Mouse (Mus musculus): ENCODE measurements around the gene C1qtnf5. TPM values are rescaled to one million over a fixed set of nuclear protein-coding genes. Genes with fewer than 3 reads are reported as not detected.

Gene C1qtnf5
- polyA plus RNA-seq, 1 experiment = 7.0 TPM

- 73% methylated on average over 5 of the region's 5 CpGs for WGBS
- H3K4me1 ChIP-seq (ENCODE audit: control insufficient read depth, insufficient read depth, insufficient read length, low read length) = peaks cover 26% of the 10 kb centered on the region
- H3K27me3 ChIP-seq (ENCODE audit: control insufficient read depth, insufficient read depth, low read length) = peaks cover 32% of the 10 kb centered on the region
- no peaks in the 10 kb centered on the region for H3K36me3 ChIP-seq (ENCODE audit: control insufficient read depth, insufficient read depth, low read length)
- H3K27ac ChIP-seq (ENCODE audit: insufficient read depth, low read depth, low read length) = no peak overlapping the region
- no peak for TF ChIP-seq POLR2A (IDR thresholded peaks at IDR 0.05; ENCODE audit: low read depth, low read length)
- H3K4me3 ChIP-seq (ENCODE audit: low read depth, low read length) = no peak overlapping the region
These were observed 25.2 kb downstream of the C1qtnf5 start for GRCm38 (mm10) chr9:44132200-44132599.

DNA sequence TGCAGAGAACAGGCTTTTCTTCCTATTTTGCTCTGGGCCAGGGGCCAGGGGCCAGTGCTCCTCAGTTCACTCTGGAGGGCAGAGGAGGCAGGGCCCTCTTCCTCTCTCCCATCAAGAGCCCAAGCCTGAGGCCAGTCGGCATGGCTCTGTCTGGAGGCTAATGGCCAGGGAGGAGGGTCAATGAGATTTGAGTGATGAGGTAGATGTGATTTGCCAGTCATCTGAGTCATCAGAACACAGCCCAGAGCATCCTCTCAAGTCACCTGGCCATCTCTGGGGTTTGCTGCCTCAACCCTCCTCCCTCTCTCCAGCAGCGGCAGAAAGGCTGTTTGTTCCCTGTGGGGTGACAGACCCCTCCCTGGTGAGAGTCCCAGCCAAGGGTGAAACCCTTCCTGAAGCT is 26.2 kb downstream of the C1qtnf5 start:
- peak overlapping the region; percentile 74 for H3K27ac ChIP-seq (ENCODE audit: insufficient read depth, low read depth, low read length)
- peaks cover 20% of the 10 kb centered on the region for H3K4me1 ChIP-seq (ENCODE audit: control insufficient read depth, insufficient read depth, insufficient read length, low read length)

GRCm38 (mm10) chr9:44134101-44134850 is 27.2 kb downstream of the C1qtnf5 start, which contains the start of gene Mcam:
Mcam (plus strand) TSS chr9:44134469.
- Histone ChIP-seq H3K4me3 (ENCODE audit: low read depth, low read length) (peak within 1 kb of the TSS; percentile 73), H3K36me3 (ENCODE audit: control insufficient read depth, insufficient read depth, low read length) (no peaks in the 10 kb centered on the region), H3K27me3 (ENCODE audit: control insufficient read depth, insufficient read depth, low read length) (peaks cover 32% of the 10 kb centered on the region), H3K27ac (ENCODE audit: insufficient read depth, low read depth, low read length) (peak within 1 kb of the TSS; percentile 74), H3K4me1 (ENCODE audit: control insufficient read depth, insufficient read depth, insufficient read length, low read length) (peaks cover 16% of the 10 kb centered on the region)
- 2% methylated on average over 54 of the region's 55 CpGs for WGBS
- TF ChIP-seq POLR2A (IDR thresholded peaks at IDR 0.05; ENCODE audit: low read depth, low read length) = peak; percentile 21; the same call in 1 of the 2 replicates
- TF ChIP-seq CTCF (IDR thresholded peaks at IDR 0.05; ENCODE audit: extremely low read depth, insufficient read length, insufficient replicate concordance, low read depth, low read length) = no peak

More for the DNA sequence above, 26.2 kb downstream of the C1qtnf5 start:
- peak overlapping the region; percentile 3; the same call in 1 of the 2 replicates for H3K4me3 ChIP-seq (ENCODE audit: low read depth, low read length)
- H3K36me3 ChIP-seq (ENCODE audit: control insufficient read depth, insufficient read depth, low read length) = no peaks in the 10 kb centered on the region
- 23% methylated on average over 2 of the region's 2 CpGs for WGBS
- peaks cover 32% of the 10 kb centered on the region for H3K27me3 ChIP-seq (ENCODE audit: control insufficient read depth, insufficient read depth, low read length)
- TF ChIP-seq CTCF (IDR thresholded peaks at IDR 0.05; ENCODE audit: extremely low read depth, insufficient read length, insufficient replicate concordance, low read depth, low read length) (no peak), POLR2A (IDR thresholded peaks at IDR 0.05; ENCODE audit: low read depth, low read length) (no peak)

GRCm38 (mm10) chr9:44134851-44135730 is 28.0 kb downstream of the C1qtnf5 start:
- peaks cover 13% of the 10 kb centered on the region for H3K4me1 ChIP-seq (ENCODE audit: control insufficient read depth, insufficient read depth, insufficient read length, low read length)
- peaks cover 32% of the 10 kb centered on the region for H3K27me3 ChIP-seq (ENCODE audit: control insufficient read depth, insufficient read depth, low read length)
- peak overlapping the region; percentile 69 for H3K27ac ChIP-seq (ENCODE audit: insufficient read depth, low read depth, low read length)
- WGBS = 3% methylated on average over 49 of the region's 49 CpGs
- peak overlapping the region; percentile 73 for H3K4me3 ChIP-seq (ENCODE audit: low read depth, low read length)
- TF ChIP-seq CTCF (IDR thresholded peaks at IDR 0.05; ENCODE audit: extremely low read depth, insufficient read length, insufficient replicate concordance, low read depth, low read length) (no peak), POLR2A (IDR thresholded peaks at IDR 0.05; ENCODE audit: low read depth, low read length) (no peak)
- H3K36me3 ChIP-seq (ENCODE audit: control insufficient read depth, insufficient read depth, low read length) = no peaks in the 10 kb centered on the region

GRCm38 (mm10) chr9:44135731-44136411 is 28.8 kb downstream of the C1qtnf5 start:
- H3K27ac ChIP-seq (ENCODE audit: insufficient read depth, low read depth, low read length) = peak overlapping the region; percentile 69; the same call in 1 of the 2 replicates
- peaks cover 32% of the 10 kb centered on the region for H3K27me3 ChIP-seq (ENCODE audit: control insufficient read depth, insufficient read depth, low read length)
- WGBS = 50% methylated on average over 7 of the region's 7 CpGs
- TF ChIP-seq POLR2A (IDR thresholded peaks at IDR 0.05; ENCODE audit: low read depth, low read length) (no peak), CTCF (IDR thresholded peaks at IDR 0.05; ENCODE audit: extremely low read depth, insufficient read length, insufficient replicate concordance, low read depth, low read length) (no peak)
- H3K4me1 ChIP-seq (ENCODE audit: control insufficient read depth, insufficient read depth, insufficient read length, low read length) = peaks cover 7% of the 10 kb centered on the region
- H3K36me3 ChIP-seq (ENCODE audit: control insufficient read depth, insufficient read depth, low read length) = no peaks in the 10 kb centered on the region
- peak overlapping the region; percentile 73 for H3K4me3 ChIP-seq (ENCODE audit: low read depth, low read length)

- 62% methylated on average over 4 of the region's 4 CpGs for WGBS
- TF ChIP-seq POLR2A (IDR thresholded peaks at IDR 0.05; ENCODE audit: low read depth, low read length) (no peak), CTCF (IDR thresholded peaks at IDR 0.05; ENCODE audit: extremely low read depth, insufficient read length, insufficient replicate concordance, low read depth, low read length) (no peak)
- H3K4me1 ChIP-seq (ENCODE audit: control insufficient read depth, insufficient read depth, insufficient read length, low read length) = peaks cover 7% of the 10 kb centered on the region
These were observed 30.8 kb downstream of the C1qtnf5 start for GRCm38 (mm10) chr9:44137846-44138245.

More at GRCm38 (mm10) chr9:44137846-44138245, 30.8 kb downstream of the C1qtnf5 start:
- H3K4me3 ChIP-seq (ENCODE audit: low read depth, low read length) = no peak overlapping the region
- peaks cover 28% of the 10 kb centered on the region for H3K27me3 ChIP-seq (ENCODE audit: control insufficient read depth, insufficient read depth, low read length)
- peaks cover 8% of the 10 kb centered on the region for H3K36me3 ChIP-seq (ENCODE audit: control insufficient read depth, insufficient read depth, low read length)
- no peak overlapping the region for H3K27ac ChIP-seq (ENCODE audit: insufficient read depth, low read depth, low read length)

Measured in small intestine, adult 2 months (tissue).